Mouse (Mus musculus) urinary bladder, postnatal 4 days (tissue): ENCODE data around the gene 9930111J21Rik2.
"Not testable (repeated sequence)": the region's sequence is repeated elsewhere in the genome, so short reads cannot be mapped to it uniquely, and the experiment has no call there.

ENCODE experiments used
- DNase-seq, 2 experiments: peaks; one replicate each; pipeline ENCODE4 v3.0.0; 2021 to 2022; ENCODE audit warnings: low spot score in 2 of 2

9930111J21Rik2 gene

GRCm38 (mm10) chr11:49077012-49077411, 26.0 kb upstream of the 9930111J21Rik2 start:
- DNase-seq: no peak

GRCm38 (mm10) chr11:49076001-49076757, 25.1 kb upstream of the 9930111J21Rik2 start, which contains the start of gene Ifi47:
Gene Ifi47, plus strand, starts transcription at chr11:49076587.
- DNase-seq: not testable (repeated sequence)

GRCm38 (mm10) chr11:49068358-49068757, 17.3 kb upstream of the 9930111J21Rik2 start:
- DNase-seq: no peak

GRCm38 (mm10) chr11:49063713-49064469, 12.8 kb upstream of the 9930111J21Rik2 start, which contains the start of gene Tgtp2:
Gene Tgtp2, minus strand, starts transcription at chr11:49064206.
- not testable (repeated sequence) for DNase-seq

GRCm38 (mm10) chr11:49061865-49062264, 10.8 kb upstream of the 9930111J21Rik2 start:
- not testable (repeated sequence) for DNase-seq

GRCm38 (mm10) chr11:49060061-49060460, 9.0 kb upstream of the 9930111J21Rik2 start:
- DNase-seq: not testable (repeated sequence)

- DNase-seq: not testable (repeated sequence)
These were observed 852 bp upstream of the 9930111J21Rik2 start for GRCm38 (mm10) chr11:49051894-49052293.

- DNase-seq: not testable (repeated sequence)
These were observed 978 bp downstream of the 9930111J21Rik2 start for GRCm38 (mm10) chr11:49050064-49050463.

GRCm38 (mm10) chr11:49012074-49012473, 39.0 kb downstream of the 9930111J21Rik2 start:
- not testable (repeated sequence) for DNase-seq

- not testable (repeated sequence) for DNase-seq
These were observed 44.3 kb downstream of the 9930111J21Rik2 start for GRCm38 (mm10) chr11:49006785-49007184.

- DNase-seq: not testable (repeated sequence)
These were observed 44.7 kb downstream of the 9930111J21Rik2 start for GRCm38 (mm10) chr11:49006317-49006716.

- DNase-seq: not testable (repeated sequence)
These were observed 50.6 kb downstream of the 9930111J21Rik2 start for GRCm38 (mm10) chr11:49000411-49000810.

- DNase-seq: not testable (repeated sequence)
These were observed 57.0 kb downstream of the 9930111J21Rik2 start, which contains the start of gene Tgtp1 for GRCm38 (mm10) chr11:48994018-48994417. Gene Tgtp1, minus strand, starts transcription at chr11:48994172.

GRCm38 (mm10) chr11:48993296-48993695, 57.7 kb downstream of the 9930111J21Rik2 start:
- DNase-seq: not testable (repeated sequence)

GRCm38 (mm10) chr11:48991740-48992520, 59.1 kb downstream of the 9930111J21Rik2 start, which contains the start of gene Gm12185:
Gene Gm12185, minus strand, starts transcription at chr11:48992226.
- DNase-seq: not testable (repeated sequence)

GRCm38 (mm10) chr11:48989981-48990380, 61.1 kb downstream of the 9930111J21Rik2 start:
- DNase-seq: not testable (repeated sequence)

- not testable (repeated sequence) for DNase-seq
These were observed 62.8 kb downstream of the 9930111J21Rik2 start for GRCm38 (mm10) chr11:48988219-48988618.

- DNase-seq: not testable (repeated sequence)
These were observed 68.2 kb downstream of the 9930111J21Rik2 start for GRCm38 (mm10) chr11:48982848-48983247.

GRCm38 (mm10) chr11:48980052-48980451, 71.0 kb downstream of the 9930111J21Rik2 start:
- not testable (repeated sequence) for DNase-seq

- DNase-seq: not testable (repeated sequence)
These were observed 71.8 kb downstream of the 9930111J21Rik2 start, which contains the start of gene 9930111J21Rik1 for GRCm38 (mm10) chr11:48979251-48979650. Gene 9930111J21Rik1, minus strand, starts transcription at chr11:48979398.
